Mouse (Mus musculus) erythroblast, adult 5-6 weeks (primary cell): ENCODE data around the gene Polr2f. TPM values are rescaled to one million over a fixed set of nuclear protein-coding genes. Genes with fewer than 3 reads are reported as not detected.

Experiments
- total RNA-seq, 2 experiments: library from RNA; stranded (forward) in 1 of 2; stranded (reverse) in 1 of 2; fragments of 150-400 nt in 1 of 2; fragments of 200-764, 138-1000 nt in 1 of 2; gene quantifications; 2 replicates each; pipeline versions ENCODE4 v1.2.3 to v1.2.4; 2015 to 2017; ENCODE audit warnings: low replicate concordance in 2 of 2

The Polr2f gene
- total RNA-seq, 2 experiments from 2014 or later, result 10.8 to 16.1 TPM

Other genes starting within 250 kb of the Polr2f start
- not detected in 2 replicates for gene Gm49510, start 241.3 kb upstream of the Polr2f start, total RNA-seq (2015; ENCODE audit: low replicate concordance)
- gene Gm49510, start 241.3 kb upstream of the Polr2f start, total RNA-seq (2017; ENCODE audit: low replicate concordance), result 0.56 and 0.77 TPM in 2 replicates
- 13.6 and 15.2 TPM in 2 replicates for gene Sh3bp1, start 241.2 kb upstream of the Polr2f start, total RNA-seq (2015; ENCODE audit: low replicate concordance)
- gene Sh3bp1, start 241.2 kb upstream of the Polr2f start, total RNA-seq (2017; ENCODE audit: low replicate concordance), result 4.5 and 8.8 TPM in 2 replicates
- 2.7 and 9.4 TPM in 2 replicates for gene Pdxp, start 227.1 kb upstream of the Polr2f start, total RNA-seq (2015; ENCODE audit: low replicate concordance)
- not detected in 2 replicates for gene Pdxp, start 227.1 kb upstream of the Polr2f start, total RNA-seq (2017; ENCODE audit: low replicate concordance)
- 46.1 and 56.2 TPM in 2 replicates for gene Lgals1, start 214.3 kb upstream of the Polr2f start, total RNA-seq (2015; ENCODE audit: low replicate concordance)
- 77.5 and 79.0 TPM in 2 replicates for gene Lgals1, start 214.3 kb upstream of the Polr2f start, total RNA-seq (2017; ENCODE audit: low replicate concordance)
- 1.5 and 6.1 TPM in 2 replicates for gene Nol12, start 206.1 kb upstream of the Polr2f start, total RNA-seq (2015; ENCODE audit: low replicate concordance)
- gene Nol12, start 206.1 kb upstream of the Polr2f start, total RNA-seq (2017; ENCODE audit: low replicate concordance), result 7.6 and 10.7 TPM in 2 replicates
- gene Triobp, start 193.3 kb upstream of the Polr2f start, total RNA-seq (2015; ENCODE audit: low replicate concordance), result 42.6 and 43.6 TPM in 2 replicates
- 16.3 and 20.9 TPM in 2 replicates for gene Triobp, start 193.3 kb upstream of the Polr2f start, total RNA-seq (2017; ENCODE audit: low replicate concordance)
- 6.5 and 8.6 TPM in 2 replicates for gene H1f0, start 112.6 kb upstream of the Polr2f start, total RNA-seq (2015; ENCODE audit: low replicate concordance)
- gene H1f0, start 112.6 kb upstream of the Polr2f start, total RNA-seq (2017; ENCODE audit: low replicate concordance), result 8.2 and 20.5 TPM in 2 replicates
- gene Galr3, start 99.1 kb upstream of the Polr2f start, total RNA-seq (2015; ENCODE audit: low replicate concordance), result not detected in 2 replicates
- not detected in 2 replicates for gene Galr3, start 99.1 kb upstream of the Polr2f start, total RNA-seq (2017; ENCODE audit: low replicate concordance)
- 12.3 and 20.0 TPM in 2 replicates for gene Ankrd54, start 78.1 kb upstream of the Polr2f start, total RNA-seq (2015; ENCODE audit: low replicate concordance)
- 7.5 and 11.4 TPM in 2 replicates for gene Ankrd54, start 78.1 kb upstream of the Polr2f start, total RNA-seq (2017; ENCODE audit: low replicate concordance)
- gene Eif3l, start 65.8 kb upstream of the Polr2f start, total RNA-seq (2015; ENCODE audit: low replicate concordance), result 29.4 and 47.6 TPM in 2 replicates
- 51.3 and 56.2 TPM in 2 replicates for gene Eif3l, start 65.8 kb upstream of the Polr2f start, total RNA-seq (2017; ENCODE audit: low replicate concordance)
- gene Micall1, start 32.1 kb upstream of the Polr2f start, total RNA-seq (2015; ENCODE audit: low replicate concordance), result 0.77 and 1.9 TPM in 2 replicates
- gene Micall1, start 32.1 kb upstream of the Polr2f start, total RNA-seq (2017; ENCODE audit: low replicate concordance), result 0.68 and 0.98 TPM in 2 replicates
- gene 1700088E04Rik, start 244 bp downstream of the Polr2f start, total RNA-seq (2015; ENCODE audit: low replicate concordance), result not detected in 2 replicates
- not detected in 2 replicates for gene 1700088E04Rik, start 244 bp downstream of the Polr2f start, total RNA-seq (2017; ENCODE audit: low replicate concordance)
- not detected in 2 replicates for gene Sox10, start 24.2 kb downstream of the Polr2f start, total RNA-seq (2015; ENCODE audit: low replicate concordance)
- not detected in 2 replicates for gene Sox10, start 24.2 kb downstream of the Polr2f start, total RNA-seq (2017; ENCODE audit: low replicate concordance)
- 1.3 TPM in 1 of 2 replicates, not detected in the other for gene Pick1, start 88.2 kb downstream of the Polr2f start, total RNA-seq (2015; ENCODE audit: low replicate concordance)
- 1.3 and 4.9 TPM in 2 replicates for gene Pick1, start 88.2 kb downstream of the Polr2f start, total RNA-seq (2017; ENCODE audit: low replicate concordance)
- not detected in 2 replicates for gene Gm49486, start 88.4 kb downstream of the Polr2f start, total RNA-seq (2015; ENCODE audit: low replicate concordance)
- not detected in 2 replicates for gene Gm49486, start 88.4 kb downstream of the Polr2f start, total RNA-seq (2017; ENCODE audit: low replicate concordance)
- not detected in 2 replicates for gene Slc16a8, start 113.8 kb downstream of the Polr2f start, total RNA-seq (2015; ENCODE audit: low replicate concordance)
- gene Slc16a8, start 113.8 kb downstream of the Polr2f start, total RNA-seq (2017; ENCODE audit: low replicate concordance), result not detected in 2 replicates
- not detected in 2 replicates for gene Baiap2l2, start 144.5 kb downstream of the Polr2f start, total RNA-seq (2015; ENCODE audit: low replicate concordance)
- not detected in 2 replicates for gene Baiap2l2, start 144.5 kb downstream of the Polr2f start, total RNA-seq (2017; ENCODE audit: low replicate concordance)
- gene Pla2g6, start 187.4 kb downstream of the Polr2f start, total RNA-seq (2015; ENCODE audit: low replicate concordance), result 1.9 and 4.6 TPM in 2 replicates
- 4.0 and 4.9 TPM in 2 replicates for gene Pla2g6, start 187.4 kb downstream of the Polr2f start, total RNA-seq (2017; ENCODE audit: low replicate concordance)
- not detected in 2 replicates for gene Maff, start 205.6 kb downstream of the Polr2f start, total RNA-seq (2015; ENCODE audit: low replicate concordance)
- gene Maff, start 205.6 kb downstream of the Polr2f start, total RNA-seq (2017; ENCODE audit: low replicate concordance), result not detected in 2 replicates